Mouse (Mus musculus) lung, postnatal 0 days (tissue): ENCODE results near the gene Sbno2.
"Not testable (repeated sequence)": the region's sequence is repeated elsewhere in the genome, so short reads cannot be mapped to it uniquely, and the experiment has no call there.

Experiments
- CTCF ChIP-seq: IDR thresholded peaks from 2 replicates; pipeline ENCODE4 v1.5.1; 2016; ENCODE audit warnings: antibody characterized with exemption, mild to moderate bottlenecking
- EP300 ChIP-seq: IDR thresholded peaks from 2 replicates; pipeline ENCODE4 v1.6.1; 2016; ENCODE audit warnings: antibody characterized with exemption, mild to moderate bottlenecking, control low read depth

DNA sequence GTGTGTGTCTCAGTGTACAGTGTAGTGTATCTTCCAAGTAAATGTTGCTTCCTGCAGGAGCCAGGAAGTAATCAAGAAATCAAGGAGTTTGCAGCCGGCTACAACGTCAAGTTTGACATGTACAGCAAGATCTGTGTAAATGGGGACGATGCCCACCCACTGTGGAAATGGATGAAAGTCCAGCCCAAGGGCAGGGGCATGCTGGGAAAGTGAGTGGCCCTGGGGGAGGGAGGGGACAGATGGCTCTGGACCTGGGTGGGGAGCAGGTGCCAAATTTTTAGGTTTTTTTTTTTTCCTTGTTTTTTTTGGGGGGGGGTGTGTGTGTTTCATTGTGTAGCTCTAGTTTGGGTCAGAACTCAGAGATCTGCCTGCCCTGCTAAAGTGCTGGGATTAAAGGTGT, 50.5 kb downstream of the Sbno2 start:
- not testable (repeated sequence) for TF ChIP-seq CTCF, EP300
